Mouse (Mus musculus) kidney, embryonic 14.5 days (tissue): ENCODE measurements around the gene Cpd. TPM values are rescaled to one million over a fixed set of nuclear protein-coding genes. Genes with fewer than 3 reads are reported as not detected.
A peak's percentile ranks its signal among the peaks of the same experiment; 100 is the strongest.

Experiments used
- ATAC-seq: fragments of 200-750 bp; cut with Nextera tagmentation; 2 replicates; pipeline ENCODE4 v1.8.0; 2017; ENCODE audit warnings: moderate number of reproducible peaks, mild to moderate bottlenecking, moderate TSS enrichment, moderate library complexity; ENCODE audit not compliant: low FRiP score, low TSS enrichment
- H3K27ac ChIP-seq: fragments of 300-500 bp; sonication (generic); 2 replicates; pipeline ENCODE4 v1.5.1; 2014; ENCODE audit warnings: low read depth, mild to moderate bottlenecking, low read length, moderate library complexity, mixed read lengths
- H3K27me3 ChIP-seq: fragments of 300-500 bp; sonication (generic); 2 replicates; pipeline ENCODE4 v1.6.1; 2014; ENCODE audit warnings: mild to moderate bottlenecking, low read length; ENCODE audit not compliant: control insufficient read depth, insufficient read depth
- H3K36me3 ChIP-seq: fragments of 300-500 bp; sonication (generic); 2 replicates; pipeline ENCODE4 v1.6.1; 2014; ENCODE audit warnings: low read length, mixed read lengths; ENCODE audit not compliant: control insufficient read depth, insufficient read depth
- H3K4me1 ChIP-seq: fragments of 300-500 bp; sonication (generic); 2 replicates; pipeline ENCODE4 v1.6.1; 2014; ENCODE audit warnings: low read length, mixed read lengths; ENCODE audit not compliant: control insufficient read depth, insufficient read depth
- H3K4me2 ChIP-seq: fragments of 300-500 bp; sonication (generic); replicated peaks from 2 replicates; pipeline ENCODE4 v1.6.1; 2014; ENCODE audit warnings: low read depth, mild to moderate bottlenecking, low read length
- H3K4me3 ChIP-seq: fragments of 300-500 bp; sonication (generic); 2 replicates; pipeline ENCODE4 v1.5.1; 2014; ENCODE audit warnings: mild to moderate bottlenecking, low read length
- H3K9ac ChIP-seq: fragments of 300-500 bp; sonication (generic); 2 replicates; pipeline ENCODE4 v1.6.1; 2014; ENCODE audit warnings: low read depth, mild to moderate bottlenecking, low read length, moderate library complexity
- H3K9me3 ChIP-seq: fragments of 300-500 bp; sonication (generic); 2 replicates; pipeline ENCODE4 v1.6.1; 2016; ENCODE audit warnings: low read length; ENCODE audit not compliant: control insufficient read depth
- WGBS: fragments of 180-500 bp; shearing (Covaris S2); extraction: QIAGEN DNeasy Blood & Tissue Kit; methylation state at CpG from one replicate; pipeline ENCODE4 v1.1.7; 2014; 5-methylcytosine and 5-hydroxymethylcytosine counted together
- polyA plus RNA-seq: library from polyadenylated mRNA; unstranded; fragments of >200 nt; fragmentation: Nextera tagmentation; extraction: Ambion mirVana; gene quantifications from 2 replicates; pipeline ENCODE4 v1.2.1, GENCODE M21; 2014

The Cpd gene
- polyA plus RNA-seq, 1 experiment from 2014 or later, result 35.0 TPM

DNA sequence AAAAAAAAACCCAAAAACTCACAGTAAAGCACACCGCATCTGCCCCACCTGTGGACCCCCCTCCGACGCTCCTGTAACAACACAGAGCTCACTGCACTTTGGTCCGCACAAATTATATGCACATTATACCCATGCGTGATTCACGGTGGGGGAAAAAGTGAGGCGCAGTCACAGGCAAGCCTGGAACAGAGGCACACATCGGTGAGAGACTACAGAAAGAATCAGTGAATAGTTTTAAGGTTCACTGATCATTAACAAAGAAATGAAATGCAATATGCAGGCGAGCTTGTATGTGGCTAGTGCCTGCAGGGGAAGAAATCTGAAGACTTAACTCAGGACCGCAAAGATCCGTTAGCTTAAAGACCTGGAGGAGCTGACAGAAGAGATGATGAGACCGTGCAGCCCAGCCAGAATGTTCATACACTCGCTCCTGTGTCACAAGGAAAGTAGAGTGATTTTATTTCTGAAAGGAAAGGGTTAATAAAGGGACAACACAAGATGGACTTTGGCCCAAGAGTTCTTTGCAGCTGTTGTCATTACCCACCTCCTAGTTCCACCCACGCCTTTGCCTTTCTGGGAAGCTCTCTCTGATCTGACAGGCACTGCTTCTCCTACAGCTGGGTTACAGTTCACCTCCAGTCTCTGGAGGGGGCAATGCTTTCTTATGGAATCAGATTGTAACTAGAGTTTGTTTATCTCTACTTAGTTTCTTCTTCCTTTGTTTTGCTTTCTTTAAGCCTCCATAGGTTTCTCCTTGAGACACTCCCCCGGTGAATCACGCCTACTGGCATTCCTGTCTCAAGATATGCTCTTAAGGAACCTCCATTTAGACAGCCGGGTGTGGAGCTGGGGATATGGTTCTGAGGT is 7.9 kb upstream of the Cpd start:
- ATAC-seq, result peak; percentile 90
- Histone ChIP-seq H3K36me3 (no peaks in the 10 kb centered on the region), H3K9me3 (no peaks in the 10 kb centered on the region), H3K27me3 (no peaks in the 10 kb centered on the region), H3K4me3 (no peak overlapping the region), H3K4me1 (peaks cover 16% of the 10 kb centered on the region), H3K27ac (peak overlapping the region; percentile 77; the same call in 1 of the 2 replicates), H3K4me2 (peak overlapping the region; percentile 21), H3K9ac (no peak overlapping the region)
- WGBS, result 27% methylated on average over 17 of the region's 17 CpGs

DNA sequence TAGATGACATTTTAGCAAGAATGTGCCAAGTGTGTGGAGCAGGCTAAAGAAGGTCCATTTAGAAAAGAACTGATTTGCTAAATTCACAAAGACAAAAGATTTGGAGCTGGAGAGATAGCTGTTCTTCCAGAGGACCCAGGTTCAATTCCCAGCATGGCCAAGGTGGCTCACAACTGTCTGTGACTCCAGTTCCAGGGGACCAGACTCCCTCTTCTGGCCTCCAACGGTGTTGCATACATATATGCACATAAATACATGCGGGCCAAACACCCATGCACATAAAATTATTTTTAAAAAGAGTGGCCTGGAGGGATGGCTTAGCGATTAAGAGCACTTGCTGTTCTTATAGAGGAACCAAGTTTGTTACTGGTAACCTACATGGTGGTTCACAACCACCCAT is 4.7 kb upstream of the Cpd start:
- H3K4me2 ChIP-seq, result no peak overlapping the region
- H3K4me1 ChIP-seq, result peaks cover 20% of the 10 kb centered on the region
- H3K27ac ChIP-seq, result no peak overlapping the region
- H3K9me3 ChIP-seq, result no peaks in the 10 kb centered on the region
- no peaks in the 10 kb centered on the region for H3K36me3 ChIP-seq
- no peak overlapping the region for H3K9ac ChIP-seq
- H3K4me3 ChIP-seq, result no peak overlapping the region
- ATAC-seq, result no peak
- 70% methylated on average over 3 of the region's 3 CpGs for WGBS
- no peaks in the 10 kb centered on the region for H3K27me3 ChIP-seq

DNA sequence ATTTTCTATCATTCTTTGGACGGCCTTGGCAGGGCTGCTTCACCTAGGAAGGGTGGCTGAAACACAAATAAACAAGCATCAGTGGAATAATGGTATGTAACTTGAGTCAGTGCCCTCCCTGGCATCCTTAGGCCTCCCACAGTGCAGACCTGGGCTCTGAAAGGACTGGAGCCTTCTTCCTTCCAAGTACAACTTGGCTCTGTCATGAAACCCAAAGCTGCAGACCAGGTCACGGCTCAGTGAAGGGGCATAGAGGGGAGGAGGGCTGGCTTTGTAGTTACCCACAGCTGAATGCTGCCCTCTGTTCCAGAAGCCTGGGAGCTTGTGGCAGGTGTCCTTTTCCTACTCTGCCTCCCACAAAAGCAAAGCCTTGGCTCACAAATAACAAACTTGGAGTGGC is 2.8 kb upstream of the Cpd start:
- Histone ChIP-seq H3K4me1 (peaks cover 23% of the 10 kb centered on the region), H3K4me3 (no peak overlapping the region), H3K36me3 (no peaks in the 10 kb centered on the region), H3K27ac (peak overlapping the region; percentile 55), H3K27me3 (no peaks in the 10 kb centered on the region), H3K9me3 (no peaks in the 10 kb centered on the region), H3K9ac (no peak overlapping the region), H3K4me2 (no peak overlapping the region)
- WGBS, result 7% methylated on average over 2 of the region's 2 CpGs
- ATAC-seq, result peak; percentile 76

DNA sequence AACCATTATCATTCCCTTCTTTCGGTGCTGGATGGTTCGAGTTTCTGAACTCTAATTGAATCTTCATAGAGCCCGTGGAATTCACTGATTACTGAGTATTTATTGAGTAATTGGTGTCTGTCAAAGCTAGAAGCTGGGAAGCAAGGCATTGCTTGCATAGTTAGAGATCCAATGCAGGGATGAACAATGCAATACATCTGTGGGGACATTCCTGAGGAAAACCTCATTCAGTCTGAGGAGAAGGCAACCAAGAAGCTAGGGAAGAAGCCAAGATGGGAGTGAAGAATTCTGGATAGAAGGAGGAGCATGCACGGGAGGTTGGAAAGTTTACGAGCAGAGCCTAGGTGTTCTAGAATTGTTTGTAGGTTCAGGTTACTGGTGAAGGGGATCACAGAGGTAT is 1.3 kb upstream of the Cpd start:
- WGBS, result 83% methylated on average over 5 of the region's 5 CpGs
- H3K4me3 ChIP-seq, result no peak overlapping the region
- H3K9ac ChIP-seq, result no peak overlapping the region
- no peaks in the 10 kb centered on the region for H3K36me3 ChIP-seq
- H3K9me3 ChIP-seq, result no peaks in the 10 kb centered on the region
- H3K4me2 ChIP-seq, result no peak overlapping the region
- no peaks in the 10 kb centered on the region for H3K27me3 ChIP-seq
- no peak overlapping the region for H3K27ac ChIP-seq
- peaks cover 24% of the 10 kb centered on the region for H3K4me1 ChIP-seq
- no peak for ATAC-seq

DNA sequence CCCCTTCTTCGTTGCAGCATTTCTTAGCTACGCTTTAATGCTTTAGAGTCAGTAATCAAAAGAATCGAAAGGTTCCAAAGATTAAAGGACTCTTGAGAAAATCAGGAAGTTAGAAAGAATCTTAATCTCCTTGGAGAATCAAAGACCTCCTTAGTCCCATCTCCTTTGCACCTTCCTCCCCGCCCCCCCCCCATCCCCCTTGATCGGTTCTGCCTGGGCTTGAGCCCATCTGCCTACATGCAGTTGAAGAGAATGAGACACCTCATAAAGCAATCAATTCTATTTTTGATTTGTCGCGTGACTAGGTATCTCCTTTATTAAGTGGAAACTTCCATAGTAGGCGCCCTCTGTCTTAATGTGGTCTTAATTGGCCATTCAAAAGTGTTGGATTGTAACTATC is 536 bp upstream of the Cpd start:
- Histone ChIP-seq H3K4me2 (peak overlapping the region; percentile 98), H3K36me3 (no peaks in the 10 kb centered on the region), H3K27me3 (no peaks in the 10 kb centered on the region), H3K9ac (peak overlapping the region; percentile 96; the same call in 1 of the 2 replicates), H3K4me1 (peaks cover 27% of the 10 kb centered on the region), H3K27ac (no peak overlapping the region), H3K4me3 (peak overlapping the region; percentile 88), H3K9me3 (no peaks in the 10 kb centered on the region)
- WGBS, result 31% methylated on average over 8 of the region's 8 CpGs
- no peak for ATAC-seq

DNA sequence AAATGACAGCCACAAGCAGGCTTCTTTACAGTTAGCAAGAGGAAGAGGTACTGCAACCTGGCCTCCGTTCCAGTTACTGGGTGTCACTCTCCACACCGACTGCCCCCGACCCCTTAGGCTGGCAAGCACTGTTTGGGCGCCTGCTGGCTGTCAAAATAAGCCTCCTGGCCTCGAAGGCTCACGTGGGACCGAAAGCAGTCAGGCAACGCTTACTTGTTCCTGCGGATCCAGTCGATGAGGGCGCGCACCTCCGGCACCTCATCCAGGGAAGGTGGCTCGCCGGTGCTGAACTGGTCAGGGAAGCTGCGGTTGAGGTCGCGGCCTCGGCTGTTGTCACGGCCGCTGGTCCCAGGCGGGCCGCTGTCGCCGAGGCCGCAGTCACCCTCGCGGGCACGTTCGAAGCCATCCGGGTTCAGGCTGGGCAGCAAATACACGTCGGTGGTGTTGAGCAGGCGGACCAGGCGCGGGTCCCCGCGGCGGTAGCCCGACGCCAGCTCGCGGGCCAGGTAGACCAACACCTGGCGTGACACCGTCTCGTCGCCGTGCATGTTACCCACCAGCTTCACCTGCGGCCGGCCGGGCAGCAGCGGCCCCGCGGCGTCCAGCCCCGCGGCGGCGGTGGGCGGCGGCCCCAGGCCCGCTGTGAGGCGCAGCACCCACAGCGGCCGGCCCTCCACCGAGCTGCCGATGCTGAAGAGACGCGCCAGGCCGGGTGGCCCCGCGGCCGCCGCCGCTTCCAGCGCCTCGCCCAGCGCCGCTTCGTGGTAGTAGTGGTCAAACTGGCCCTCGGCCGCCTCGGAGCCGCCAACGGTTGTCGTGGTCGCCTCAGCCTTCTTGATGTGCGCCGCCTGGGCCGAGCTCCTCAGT is 574 bp downstream of the Cpd start:
- Histone ChIP-seq H3K4me1 (peaks cover 29% of the 10 kb centered on the region), H3K4me2 (peak overlapping the region; percentile 98), H3K27ac (peak overlapping the region; percentile 88), H3K4me3 (peak overlapping the region; percentile 88), H3K27me3 (no peaks in the 10 kb centered on the region), H3K36me3 (no peaks in the 10 kb centered on the region), H3K9ac (peak overlapping the region; percentile 96), H3K9me3 (no peaks in the 10 kb centered on the region)
- ATAC-seq, result peak; percentile 54
- WGBS, result under 1% methylated on average over 77 of the region's 90 CpGs

DNA sequence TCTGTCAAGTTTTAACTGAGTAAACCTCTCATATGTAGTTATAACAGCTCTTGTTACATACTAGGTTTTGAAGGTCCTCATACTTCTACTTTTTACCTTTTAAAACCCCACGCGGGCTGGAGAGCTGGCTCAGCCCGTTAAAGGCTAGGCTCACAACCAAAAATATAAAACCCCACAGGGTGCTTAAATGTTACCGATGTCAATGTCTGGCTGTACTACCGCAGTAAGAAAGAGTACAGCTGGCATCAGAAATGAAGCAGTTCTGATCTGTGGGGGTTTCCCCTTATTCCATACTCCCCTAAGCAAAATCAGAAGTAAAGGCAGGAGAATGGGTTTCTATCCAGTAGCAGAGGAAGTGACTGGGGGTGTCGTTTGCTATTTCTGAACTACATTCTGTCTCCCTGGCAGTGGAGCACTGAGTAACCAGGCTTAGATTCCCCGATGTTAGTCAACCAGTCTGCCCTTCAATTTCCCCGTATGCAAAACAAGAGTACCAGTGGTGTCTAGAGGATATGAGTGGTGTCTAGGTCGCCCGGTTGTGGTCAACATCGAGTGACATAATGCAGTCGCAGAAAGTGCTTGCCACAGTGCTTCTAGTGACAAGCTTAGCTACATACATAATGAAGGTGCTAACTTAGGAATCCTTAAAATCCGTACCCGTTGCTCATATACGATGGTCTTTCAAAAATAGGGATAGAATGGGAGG is 1.4 kb downstream of the Cpd start:
- no peak overlapping the region for H3K27ac ChIP-seq
- peak overlapping the region; percentile 96; the same call in 1 of the 2 replicates for H3K9ac ChIP-seq
- peak overlapping the region; percentile 98 for H3K4me2 ChIP-seq
- WGBS, result 23% methylated on average over 15 of the region's 15 CpGs
- H3K36me3 ChIP-seq, result no peaks in the 10 kb centered on the region
- peaks cover 26% of the 10 kb centered on the region for H3K4me1 ChIP-seq
- H3K9me3 ChIP-seq, result no peaks in the 10 kb centered on the region
- no peaks in the 10 kb centered on the region for H3K27me3 ChIP-seq
- ATAC-seq, result no peak
- H3K4me3 ChIP-seq, result peak overlapping the region; percentile 88

DNA sequence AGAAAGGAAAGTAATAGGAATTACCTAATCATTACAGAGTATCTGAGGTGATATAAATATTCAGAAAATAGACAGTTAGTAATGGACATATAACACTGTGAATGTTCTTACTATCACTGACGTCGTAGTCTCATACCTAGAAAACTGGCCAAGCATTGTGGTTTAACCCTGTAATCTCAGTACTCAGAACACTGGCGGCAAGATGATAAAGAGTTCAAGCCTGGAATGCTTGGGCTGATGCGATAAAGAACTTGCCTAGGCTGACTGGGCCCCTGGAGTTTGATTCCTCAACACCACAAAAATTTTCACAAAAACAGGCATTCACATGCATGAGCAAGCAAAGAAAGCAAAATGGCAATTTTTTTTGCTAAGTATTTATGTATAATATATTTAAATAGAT is 8.2 kb downstream of the Cpd start:
- 91% methylated on average over 4 of the region's 4 CpGs for WGBS
- Histone ChIP-seq H3K9me3 (no peaks in the 10 kb centered on the region), H3K4me2 (no peak overlapping the region), H3K4me1 (peaks cover 5% of the 10 kb centered on the region; the same call in 1 of the 2 replicates), H3K9ac (no peak overlapping the region), H3K4me3 (no peak overlapping the region), H3K27ac (no peak overlapping the region), H3K27me3 (no peaks in the 10 kb centered on the region), H3K36me3 (peaks cover 8% of the 10 kb centered on the region; the same call in 1 of the 2 replicates)
- no peak for ATAC-seq
